Mouse (Mus musculus): Measurements from ENCODE around the gene Cdc123. TPM values are rescaled to one million over a fixed set of nuclear protein-coding genes. Genes with fewer than 3 reads are reported as not detected.

Gene Cdc123
- polyA plus RNA-seq, 1 experiment from 2014 or later = 273 TPM

GRCm38 (mm10) chr2:5758569-5758968 is 86.4 kb downstream of the Cdc123 start:
- ATAC-seq = no peak
- no peaks in the 10 kb centered on the region for H3K4me1 ChIP-seq (replicated peaks)
- no peak overlapping the region for H3K4me2 ChIP-seq (replicated peaks)
- 95% methylated on average over 2 of the region's 2 CpGs for WGBS
- no peak overlapping the region for H3K9ac ChIP-seq
- no peaks in the 10 kb centered on the region for H3K27me3 ChIP-seq (replicated peaks)
- H3K36me3 ChIP-seq = no peaks in the 10 kb centered on the region
- no peaks in the 10 kb centered on the region for H3K9me3 ChIP-seq
- H3K27ac ChIP-seq = no peak overlapping the region
- no peak overlapping the region for H3K4me3 ChIP-seq (replicated peaks)

GRCm38 (mm10) chr2:5750872-5751271 is 94.1 kb downstream of the Cdc123 start:
- Histone ChIP-seq H3K27ac (no peak overlapping the region), H3K4me3 (replicated peaks) (no peak overlapping the region), H3K4me2 (replicated peaks) (no peak overlapping the region), H3K9me3 (no peaks in the 10 kb centered on the region), H3K9ac (no peak overlapping the region), H3K4me1 (replicated peaks) (no peaks in the 10 kb centered on the region), H3K36me3 (no peaks in the 10 kb centered on the region), H3K27me3 (replicated peaks) (no peaks in the 10 kb centered on the region)
- no peak for ATAC-seq
- 89% methylated on average over 3 of the region's 3 CpGs for WGBS

- WGBS = 63% methylated on average over 6 of the region's 6 CpGs
- no peak for ATAC-seq
- Histone ChIP-seq H3K4me2 (replicated peaks) (no peak overlapping the region), H3K9me3 (no peaks in the 10 kb centered on the region), H3K4me1 (replicated peaks) (no peaks in the 10 kb centered on the region), H3K9ac (no peak overlapping the region), H3K27me3 (replicated peaks) (no peaks in the 10 kb centered on the region), H3K4me3 (replicated peaks) (no peak overlapping the region), H3K27ac (no peak overlapping the region), H3K36me3 (no peaks in the 10 kb centered on the region)
Measured at GRCm38 (mm10) chr2:5749210-5749609, 95.8 kb downstream of the Cdc123 start.

- WGBS = 89% methylated on average over 5 of the region's 5 CpGs
- Histone ChIP-seq H3K27me3 (replicated peaks) (no peaks in the 10 kb centered on the region), H3K36me3 (no peaks in the 10 kb centered on the region), H3K4me3 (replicated peaks) (no peak overlapping the region), H3K4me1 (replicated peaks) (no peaks in the 10 kb centered on the region), H3K27ac (no peak overlapping the region), H3K9ac (no peak overlapping the region), H3K4me2 (replicated peaks) (no peak overlapping the region), H3K9me3 (no peaks in the 10 kb centered on the region)
- peak; percentile 78 for ATAC-seq
Measured at GRCm38 (mm10) chr2:5747545-5748043, 97.4 kb downstream of the Cdc123 start.

GRCm38 (mm10) chr2:5746529-5746928 is 98.4 kb downstream of the Cdc123 start:
- peak; percentile 17; the same call in 1 of the 2 replicates for ATAC-seq
- Histone ChIP-seq H3K4me2 (replicated peaks) (peak overlapping the region; percentile 44), H3K27me3 (replicated peaks) (no peaks in the 10 kb centered on the region), H3K9me3 (no peaks in the 10 kb centered on the region), H3K27ac (0 out of 2 replicates have a peak overlapping the region, but pooled peaks have one; percentile 13), H3K4me1 (replicated peaks) (no peaks in the 10 kb centered on the region), H3K9ac (no peak overlapping the region), H3K36me3 (no peaks in the 10 kb centered on the region), H3K4me3 (replicated peaks) (no peak overlapping the region)
- 47% methylated on average over 12 of the region's 12 CpGs for WGBS

Other genes with a start within 250 kb of the Cdc123 start
- 24.7 and 25.2 TPM in 2 replicates for gene Camk1d, start 130.6 kb downstream of the Cdc123 start, polyA plus RNA-seq (2015; fragmentation: Nextera tagmentation; extraction: Ambion mirVana)
- gene Nudt5, start 145 bp downstream of the Cdc123 start, polyA plus RNA-seq (2015; fragmentation: Nextera tagmentation; extraction: Ambion mirVana) = 70.4 and 73.2 TPM in 2 replicates
- 1.3 and 1.8 TPM in 2 replicates for gene Gm13199, start 17.8 kb upstream of the Cdc123 start, polyA plus RNA-seq (2015; fragmentation: Nextera tagmentation; extraction: Ambion mirVana)
- gene Sec61a2, start 50.3 kb upstream of the Cdc123 start, polyA plus RNA-seq (2015; fragmentation: Nextera tagmentation; extraction: Ambion mirVana) = 62.3 and 64.8 TPM in 2 replicates
- gene Dhtkd1, start 97.6 kb upstream of the Cdc123 start, polyA plus RNA-seq (2015; fragmentation: Nextera tagmentation; extraction: Ambion mirVana) = 2.8 and 3.5 TPM in 2 replicates
- gene Upf2, start 106.3 kb upstream of the Cdc123 start, polyA plus RNA-seq (2015; fragmentation: Nextera tagmentation; extraction: Ambion mirVana) = 8.4 and 9.1 TPM in 2 replicates